In the genomic region with DNA sequence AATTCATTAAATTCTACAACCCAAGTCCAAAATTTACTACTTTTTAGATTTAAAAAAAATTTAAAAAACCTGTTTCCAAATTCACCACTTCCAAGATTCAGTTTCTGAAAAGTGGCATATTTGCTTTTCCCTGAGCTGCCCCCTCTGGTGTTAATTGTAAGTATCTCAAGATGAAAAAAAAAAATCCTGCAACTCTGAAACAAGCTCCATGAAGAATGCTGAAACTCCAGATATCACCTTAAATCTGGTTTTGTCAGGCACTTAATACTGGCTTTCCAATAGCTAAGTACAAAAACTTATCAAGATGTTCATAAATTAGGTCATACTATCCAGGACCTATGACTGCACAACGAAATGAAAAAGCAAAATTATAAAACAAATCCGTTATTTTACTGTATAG, we compare ENCODE assay signal across 8 mouse cellular contexts. TPM values are rescaled to one million over a fixed set of nuclear protein-coding genes. Genes with fewer than 3 reads are reported as not detected.
DNase-seq lines count a peak whose midpoint lies in the region; ATAC-seq and TF ChIP-seq lines count a peak whose summit lies in the region.

No protein-coding gene starts in this region.

- no peaks in the 10 kb centered on the region for H3K9me3 ChIP-seq in kidney, embryonic 15.5 days (replicated peaks)
- no peaks in the 10 kb centered on the region for H3K9me3 ChIP-seq in intestine, embryonic 15.5 days
- no peaks in the 10 kb centered on the region for H3K9me3 ChIP-seq in neural tube, embryonic 12.5 days

- no peak for TF ChIP-seq POLR2A in bone marrow, adult 2 months (IDR thresholded peaks at IDR 0.05; ENCODE audit: borderline replicate concordance, control insufficient read depth, low read depth, low read length)

- H3K4me2 ChIP-seq in kidney, embryonic 15.5 days, result peak overlapping the region; percentile 62
- peak overlapping the region; percentile 48 for H3K4me2 ChIP-seq in intestine, embryonic 15.5 days (replicated peaks)
- H3K4me2 ChIP-seq in neural tube, embryonic 12.5 days (replicated peaks), result peak overlapping the region; percentile 64

- H3K9ac ChIP-seq in kidney, embryonic 15.5 days, result peak overlapping the region; percentile 55
- peak overlapping the region; percentile 37 for H3K9ac ChIP-seq in intestine, embryonic 15.5 days
- peak overlapping the region; percentile 99; the same call in 1 of the 2 replicates for H3K9ac ChIP-seq in neural tube, embryonic 12.5 days

- H3K4me1 ChIP-seq in kidney, embryonic 15.5 days, result peaks cover 32% of the 10 kb centered on the region
- H3K4me1 ChIP-seq in bone marrow, adult 2 months (ENCODE audit: control insufficient read depth, insufficient read depth, low read length), result no peaks in the 10 kb centered on the region; the same call in 1 of the 2 replicates
- peaks cover 8% of the 10 kb centered on the region for H3K4me1 ChIP-seq in intestine, embryonic 15.5 days (replicated peaks)
- H3K4me1 ChIP-seq in neural tube, embryonic 12.5 days, result peaks cover 21% of the 10 kb centered on the region

- H3K27ac ChIP-seq in kidney, embryonic 15.5 days, result no peak overlapping the region
- H3K27ac ChIP-seq in bone marrow, adult 2 months (ENCODE audit: control insufficient read depth, insufficient read depth, low read depth, low read length, poor library complexity), result no peak overlapping the region
- no peak overlapping the region for H3K27ac ChIP-seq in intestine, embryonic 15.5 days
- no peak overlapping the region for H3K27ac ChIP-seq in neural tube, embryonic 12.5 days

- no peak for TF ChIP-seq CTCF in bone marrow, adult 2 months (IDR thresholded peaks at IDR 0.05; ENCODE audit: control insufficient read depth, insufficient read depth, low read length)

- ATAC-seq in kidney, embryonic 15.5 days (replicated peaks; ENCODE audit: low FRiP score), result no peak
- ATAC-seq in intestine, embryonic 15.5 days, result no peak
- no peak for ATAC-seq in neural tube, embryonic 12.5 days (ENCODE audit: low FRiP score, low read depth)

- H3K36me3 ChIP-seq in kidney, embryonic 15.5 days, result peaks cover 50% of the 10 kb centered on the region
- H3K36me3 ChIP-seq in intestine, embryonic 15.5 days, result peaks cover 4% of the 10 kb centered on the region; the same call in 1 of the 2 replicates
- peaks cover 38% of the 10 kb centered on the region for H3K36me3 ChIP-seq in neural tube, embryonic 12.5 days

- H3K4me3 ChIP-seq in kidney, embryonic 15.5 days (replicated peaks), result peak overlapping the region; percentile 84
- peak overlapping the region; percentile 69 for H3K4me3 ChIP-seq in bone marrow, adult 2 months (replicated peaks; ENCODE audit: control insufficient read depth, low read depth, low read length)
- peak overlapping the region; percentile 37 for H3K4me3 ChIP-seq in intestine, embryonic 15.5 days (replicated peaks)
- H3K4me3 ChIP-seq in neural tube, embryonic 12.5 days, result peak overlapping the region; percentile 91

- 2% methylated on average over 2 of the region's 2 CpGs for WGBS in kidney, embryonic 15.5 days
- WGBS in bone marrow, adult 2 months, result 0% methylated on average over 2 of the region's 2 CpGs
- WGBS in intestine, embryonic 15.5 days, result under 1% methylated on average over 2 of the region's 2 CpGs
- 2% methylated on average over 2 of the region's 2 CpGs for WGBS in neural tube, embryonic 12.5 days

- DNase-seq in kidney, postnatal 36 days, result no peak
- no peak for DNase-seq in testis, postnatal 14 days (ENCODE audit: low spot score)
- no peak for DNase-seq in right cerebral cortex, postnatal 14 days
- no peak for DNase-seq in frontal cortex, postnatal 14 days (ENCODE audit: low spot score in 2 of 2)

- H3K27me3 ChIP-seq in kidney, embryonic 15.5 days, result no peaks in the 10 kb centered on the region
- H3K27me3 ChIP-seq in intestine, embryonic 15.5 days (replicated peaks), result no peaks in the 10 kb centered on the region
- H3K27me3 ChIP-seq in neural tube, embryonic 12.5 days (replicated peaks), result no peaks in the 10 kb centered on the region

RNA-seq across cellular contexts. Expression of a gene that starts 2.0 kb away (rescaled TPM):
- polyA plus RNA-seq in kidney, embryonic 15.5 days (2015; fragmentation: Nextera tagmentation; extraction: Ambion mirVana), result 2,022 and 2,214 TPM in 2 replicates
- polyA plus RNA-seq in bone marrow, adult 2 months (2011; ENCODE audit: insufficient read depth, insufficient read length, low replicate concordance, missing spikeins), result 1,010 and 1,239 TPM in 2 replicates
- polyA plus RNA-seq in intestine, embryonic 15.5 days (2015; fragmentation: Nextera tagmentation; extraction: Ambion mirVana), result 1,529 and 1,675 TPM in 2 replicates
- polyA plus RNA-seq in neural tube, embryonic 12.5 days (2016; fragmentation: Nextera tagmentation; extraction: Ambion mirVana), result 2,094 and 2,188 TPM in 2 replicates

RNA-seq across cellular contexts. Expression of a gene that starts 2.5 kb away (rescaled TPM):
- 476 and 547 TPM in 2 replicates for polyA plus RNA-seq in kidney, embryonic 15.5 days (2015; fragmentation: Nextera tagmentation; extraction: Ambion mirVana)
- polyA plus RNA-seq in bone marrow, adult 2 months (2011; ENCODE audit: insufficient read depth, insufficient read length, low replicate concordance, missing spikeins), result 96.2 and 134 TPM in 2 replicates
- polyA plus RNA-seq in intestine, embryonic 15.5 days (2015; fragmentation: Nextera tagmentation; extraction: Ambion mirVana), result 342 and 418 TPM in 2 replicates
- polyA plus RNA-seq in neural tube, embryonic 12.5 days (2016; fragmentation: Nextera tagmentation; extraction: Ambion mirVana), result 569 and 589 TPM in 2 replicates

RNA-seq across cellular contexts. Expression of a gene that starts 35.2 kb away (rescaled TPM):
- 1.9 and 2.2 TPM in 2 replicates for polyA plus RNA-seq in kidney, embryonic 15.5 days (2015; fragmentation: Nextera tagmentation; extraction: Ambion mirVana)
- polyA plus RNA-seq in bone marrow, adult 2 months (2011; ENCODE audit: insufficient read depth, insufficient read length, low replicate concordance, missing spikeins), result not detected in 2 replicates
- polyA plus RNA-seq in intestine, embryonic 15.5 days (2015; fragmentation: Nextera tagmentation; extraction: Ambion mirVana), result 1.9 TPM in 2 replicates
- polyA plus RNA-seq in neural tube, embryonic 12.5 days (2016; fragmentation: Nextera tagmentation; extraction: Ambion mirVana), result 2.8 and 3.4 TPM in 2 replicates

RNA-seq across cellular contexts. Expression of a gene that starts 56.1 kb away (rescaled TPM):
- polyA plus RNA-seq in kidney, embryonic 15.5 days (2015; fragmentation: Nextera tagmentation; extraction: Ambion mirVana), result 16.1 and 18.4 TPM in 2 replicates
- 13.7 and 18.5 TPM in 2 replicates for polyA plus RNA-seq in bone marrow, adult 2 months (2011; ENCODE audit: insufficient read depth, insufficient read length, low replicate concordance, missing spikeins)
- 12.1 and 14.4 TPM in 2 replicates for polyA plus RNA-seq in intestine, embryonic 15.5 days (2015; fragmentation: Nextera tagmentation; extraction: Ambion mirVana)
- 39.0 and 42.6 TPM in 2 replicates for polyA plus RNA-seq in neural tube, embryonic 12.5 days (2016; fragmentation: Nextera tagmentation; extraction: Ambion mirVana)

Comparison
In these comparisons a context has a peak if more than half of its experiments do, and no peak if none do; other contexts are left out.
1. H3K4me3 ChIP-seq: peak in every context shown above with its lines; median percentile 91 in neural tube, embryonic 12.5 days; 84 in kidney, embryonic 15.5 days; 69 in bone marrow, adult 2 months; 37 in intestine, embryonic 15.5 days.
2. H3K9ac ChIP-seq: peak in every context shown above with its lines; median percentile 99 in neural tube, embryonic 12.5 days; 55 in kidney, embryonic 15.5 days; 37 in intestine, embryonic 15.5 days.